Mouse (Mus musculus) frontal cortex, postnatal 25 days (tissue): Measurements from ENCODE around the gene Gm28710.

Source experiments
- DNase-seq, 2 experiments: peaks; one replicate each; pipeline ENCODE4 v3.0.0; 2022; ENCODE audit warnings: low spot score in 2 of 2

Gm28710 gene

DNA sequence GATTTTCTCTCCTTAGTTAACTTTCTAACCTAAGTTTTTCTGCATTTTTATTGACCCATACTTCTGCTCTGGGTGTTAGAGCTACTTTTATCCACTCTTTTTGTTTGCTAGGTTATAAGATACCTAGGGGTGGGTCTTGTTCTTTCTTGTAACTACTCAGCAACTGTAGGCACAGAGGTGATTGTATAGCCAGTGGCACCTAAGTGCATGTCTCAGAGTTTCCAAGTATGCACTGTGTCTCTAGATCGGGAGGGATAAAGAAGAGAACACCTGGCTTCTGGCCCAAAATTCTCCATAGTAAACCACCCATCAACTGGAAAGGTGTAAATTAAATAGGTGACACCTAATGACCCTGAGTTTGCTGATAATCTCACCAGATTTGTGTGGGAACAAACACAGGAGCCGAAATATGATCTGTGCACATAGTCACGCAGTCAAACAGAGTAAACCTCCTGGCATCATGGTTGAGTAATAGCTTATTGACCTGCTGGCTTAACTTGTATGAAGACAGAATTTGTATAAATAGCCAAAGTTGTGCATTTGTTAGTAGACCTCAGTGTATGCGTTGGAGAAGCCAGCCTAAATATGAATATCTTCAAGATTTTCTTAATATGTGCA is at the start of gene Gm28710:
Gene Gm28710, plus strand, starts transcription at position 568 of the 618 bp plus-strand sequence.
- DNase-seq, result no peak

- no peak for DNase-seq
These were observed 14.4 kb upstream of the Gm28710 start for GRCm38 (mm10) chr5:16777176-16777575.

DNA sequence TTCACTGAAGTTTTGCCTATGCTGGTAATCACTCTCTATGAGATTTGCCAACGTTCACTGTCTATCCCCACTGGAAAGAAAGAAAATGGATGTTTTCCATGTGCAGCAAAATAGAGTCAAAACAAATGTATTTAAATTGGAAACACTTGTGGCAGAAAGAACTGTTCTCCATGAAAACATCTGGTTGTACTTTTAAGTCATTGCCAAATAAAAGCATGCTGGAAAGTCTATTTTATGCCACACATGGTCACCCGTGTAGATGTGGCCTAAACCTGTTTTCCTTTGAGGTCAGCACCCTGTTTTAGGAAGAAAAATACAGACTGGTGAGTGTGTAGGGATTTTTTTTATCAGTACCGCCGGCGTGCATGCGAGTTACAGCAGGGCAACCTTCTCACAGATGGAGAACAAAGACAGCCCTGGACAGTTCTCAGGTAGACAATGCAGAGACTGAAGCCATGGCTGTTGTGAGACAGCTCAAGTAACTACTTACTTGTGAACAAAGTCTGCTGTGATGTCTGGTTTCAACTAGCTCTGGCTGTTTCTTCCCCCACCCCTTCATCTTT is 12.9 kb upstream of the Gm28710 start:
- DNase-seq, result no peak

DNA sequence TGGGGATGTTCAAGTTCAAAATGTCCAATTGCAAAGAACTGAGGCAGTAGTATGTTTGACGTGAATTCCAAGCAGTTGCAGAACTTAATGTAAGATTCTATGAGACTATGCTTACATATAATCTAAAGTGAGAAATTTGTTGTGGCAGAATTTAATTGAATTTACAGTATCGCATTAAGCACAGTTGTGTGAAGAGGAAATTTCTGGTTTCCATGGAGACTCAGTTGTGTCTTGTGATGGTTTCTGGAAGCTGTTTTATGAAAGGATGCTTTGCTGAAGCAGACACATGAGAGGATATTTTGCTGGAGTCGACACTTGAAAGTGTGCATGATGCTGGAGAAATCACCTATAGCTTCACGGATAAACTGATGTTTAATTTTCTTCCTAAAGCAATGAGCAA is 6.0 kb upstream of the Gm28710 start:
- DNase-seq, result no peak

DNA sequence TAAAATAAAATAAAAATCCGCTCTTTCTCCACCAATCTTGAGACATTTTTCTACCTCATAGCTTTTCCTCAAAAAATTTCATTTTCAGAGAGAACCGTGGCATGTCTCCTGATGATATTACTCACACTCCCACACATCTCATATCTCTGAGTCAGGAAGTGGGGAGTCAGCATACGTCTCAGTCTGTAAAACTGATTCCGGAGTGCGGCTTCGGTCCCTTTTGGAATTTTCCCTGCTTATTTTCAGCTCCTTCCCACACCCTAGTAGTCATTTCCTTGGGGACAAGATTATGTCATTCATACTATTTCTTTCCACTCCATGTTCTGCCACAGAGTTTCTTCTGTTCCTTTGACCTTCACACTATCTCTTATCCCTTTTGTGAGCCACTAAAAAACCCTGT is 3.4 kb downstream of the Gm28710 start:
- DNase-seq, result peak in 1 of 2 experiments; percentile 7

DNA sequence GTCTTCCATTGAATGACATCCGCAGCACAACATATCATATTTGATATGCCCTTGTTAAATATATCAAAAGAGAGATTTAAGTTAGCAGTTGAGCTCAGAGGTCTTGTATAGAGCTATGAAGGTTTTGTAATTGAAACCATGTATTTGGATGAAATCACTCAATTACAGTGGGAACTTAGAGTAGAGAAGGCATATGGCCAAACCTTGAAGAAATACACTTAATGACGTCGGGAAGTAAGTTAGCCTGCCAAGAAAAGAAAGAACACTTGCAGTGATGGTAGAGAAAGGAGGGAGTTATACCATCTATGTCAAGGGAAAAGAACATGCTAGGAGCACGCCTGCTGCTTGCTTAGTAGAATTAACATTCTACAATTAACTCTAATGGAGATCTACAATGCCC is 11.1 kb downstream of the Gm28710 start:
- no peak for DNase-seq

- DNase-seq, result no peak
These were observed 47.4 kb downstream of the Gm28710 start for GRCm38 (mm10) chr5:16838991-16839390.

GRCm38 (mm10) chr5:16869309-16869915 is 77.8 kb downstream of the Gm28710 start:
- peak; percentile 27 to 55 for DNase-seq

DNA sequence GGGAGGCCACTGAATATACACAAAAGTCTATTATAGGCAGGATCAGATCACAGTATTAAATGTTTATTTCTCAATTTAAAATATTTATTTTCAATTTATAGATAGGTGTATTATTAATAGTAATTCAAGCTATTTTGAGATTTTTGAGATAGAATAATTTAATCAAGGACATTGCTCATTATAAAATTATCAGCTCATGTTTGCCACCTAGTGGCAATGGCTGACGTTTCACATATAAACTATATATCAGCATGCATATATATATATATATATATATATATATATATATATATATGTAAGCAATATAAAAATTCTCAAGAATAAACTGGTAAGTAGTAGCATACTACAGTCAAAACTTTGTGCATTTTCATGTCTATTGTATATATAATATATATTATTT is 102.6 kb downstream of the Gm28710 start:
- no peak for DNase-seq

- DNase-seq, result no peak
These were observed 128.2 kb downstream of the Gm28710 start for GRCm38 (mm10) chr5:16919791-16920190.

DNA sequence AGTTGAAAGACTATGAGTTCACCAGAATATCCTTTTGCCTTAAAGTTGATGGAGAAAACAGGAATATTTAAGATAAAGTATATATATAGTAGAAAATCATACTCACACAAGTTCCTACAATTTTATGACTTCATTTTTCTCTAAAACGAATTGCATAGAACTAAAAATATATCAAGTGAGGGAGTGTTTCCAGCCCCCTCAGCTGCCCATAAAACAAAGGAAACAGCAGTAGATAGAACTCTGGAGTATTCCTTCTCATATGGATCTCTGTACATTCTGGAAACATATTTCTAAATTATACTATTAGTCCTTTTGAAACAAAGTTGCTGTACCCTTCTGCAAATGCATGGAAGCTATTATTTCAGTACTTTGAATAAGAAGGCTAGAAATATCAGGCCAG is 130.9 kb downstream of the Gm28710 start:
- no peak for DNase-seq
